Mouse (Mus musculus) kidney, embryonic 14.5 days (tissue): ENCODE data around the gene Mab21l3. TPM values are rescaled to one million over a fixed set of nuclear protein-coding genes. Genes with fewer than 3 reads are reported as not detected.

Source experiments
- polyA plus RNA-seq: library from polyadenylated mRNA; unstranded; fragments of >200 nt; fragmentation: Nextera tagmentation; extraction: Ambion mirVana; gene quantifications from 2 replicates; pipeline ENCODE4 v1.2.1, GENCODE M21; 2014

Gene Mab21l3
- polyA plus RNA-seq, 1 experiment from 2014 or later = 0.41 TPM

Other genes with a start within 250 kb of the Mab21l3 start
- gene Atp1a1, start 244.3 kb downstream of the Mab21l3 start, polyA plus RNA-seq = 166 and 280 TPM in 2 replicates
- 3.5 and 4.3 TPM in 2 replicates for gene Slc22a15, start 75.5 kb upstream of the Mab21l3 start, polyA plus RNA-seq
- not detected in 2 replicates for gene Nhlh2, start 161.1 kb upstream of the Mab21l3 start, polyA plus RNA-seq
- 0.47 and 0.50 TPM in 2 replicates for gene Casq2, start 237.5 kb upstream of the Mab21l3 start, polyA plus RNA-seq